Mouse (Mus musculus) lung, postnatal 25 days (tissue): Measurements from ENCODE around the gene Emilin1.
A peak's percentile ranks its signal among the peaks of the same experiment; 100 is the strongest.
"Not testable (repeated sequence)": the region's sequence is repeated elsewhere in the genome, so short reads cannot be mapped to it uniquely, and the experiment has no call there.

ENCODE experiments used
- DNase-seq: peaks from one replicate; pipeline ENCODE4 v3.0.0; 2022; ENCODE audit warnings: low spot score

Gene Emilin1

GRCm38 (mm10) chr5:30913060-30913841 lies at the start of gene Emilin1:
TSS of gene Emilin1 (plus strand) at chr5:30913402.
- peak; percentile 73 for DNase-seq

GRCm38 (mm10) chr5:30863852-30864251 lies 49.4 kb upstream of the Emilin1 start:
- no peak for DNase-seq

GRCm38 (mm10) chr5:30864322-30864721 lies 48.9 kb upstream of the Emilin1 start:
- no peak for DNase-seq

- no peak for DNase-seq
Measured at GRCm38 (mm10) chr5:30866871-30867270, 46.3 kb upstream of the Emilin1 start.

GRCm38 (mm10) chr5:30867712-30868111 lies 45.5 kb upstream of the Emilin1 start, which contains the start of gene Tmem214:
TSS of gene Tmem214 (plus strand) at chr5:30868012.
- DNase-seq, result no peak

- DNase-seq, result peak; percentile 26
Measured at GRCm38 (mm10) chr5:30868981-30869380, 44.2 kb upstream of the Emilin1 start.

- DNase-seq, result peak; percentile 93
Measured at GRCm38 (mm10) chr5:30869405-30870130, 43.6 kb upstream of the Emilin1 start.

GRCm38 (mm10) chr5:30870131-30870406 lies 43.1 kb upstream of the Emilin1 start:
- DNase-seq, result no peak

- no peak for DNase-seq
Measured at GRCm38 (mm10) chr5:30872574-30872973, 40.6 kb upstream of the Emilin1 start.

- no peak for DNase-seq
Measured at GRCm38 (mm10) chr5:30874365-30874764, 38.8 kb upstream of the Emilin1 start.

GRCm38 (mm10) chr5:30878616-30879015 lies 34.6 kb upstream of the Emilin1 start:
- DNase-seq, result no peak

- no peak for DNase-seq
Measured at GRCm38 (mm10) chr5:30879347-30879943, 33.8 kb upstream of the Emilin1 start.

- DNase-seq, result not testable (repeated sequence)
Measured at GRCm38 (mm10) chr5:30881839-30882238, 31.4 kb upstream of the Emilin1 start.

- DNase-seq, result no peak
Measured at GRCm38 (mm10) chr5:30886209-30886608, 27.0 kb upstream of the Emilin1 start.

GRCm38 (mm10) chr5:30886731-30887130 lies 26.5 kb upstream of the Emilin1 start:
- no peak for DNase-seq

GRCm38 (mm10) chr5:30887331-30887761 lies 25.9 kb upstream of the Emilin1 start:
- peak; percentile 80 for DNase-seq

GRCm38 (mm10) chr5:30887858-30888336 lies 25.3 kb upstream of the Emilin1 start:
- peak; percentile 94 for DNase-seq

- DNase-seq, result peak; percentile 93
Measured at GRCm38 (mm10) chr5:30888337-30889087, 24.7 kb upstream of the Emilin1 start, which contains the start of gene Agbl5. TSS of gene Agbl5 (plus strand) at chr5:30888694.

GRCm38 (mm10) chr5:30889088-30889754 lies 24.0 kb upstream of the Emilin1 start:
- no peak for DNase-seq

GRCm38 (mm10) chr5:30890375-30890774 lies 22.8 kb upstream of the Emilin1 start:
- no peak for DNase-seq

GRCm38 (mm10) chr5:30901860-30902259 lies 11.3 kb upstream of the Emilin1 start:
- DNase-seq, result no peak
